31 mouse cellular contexts compared by ENCODE assay signal in the genomic region with DNA sequence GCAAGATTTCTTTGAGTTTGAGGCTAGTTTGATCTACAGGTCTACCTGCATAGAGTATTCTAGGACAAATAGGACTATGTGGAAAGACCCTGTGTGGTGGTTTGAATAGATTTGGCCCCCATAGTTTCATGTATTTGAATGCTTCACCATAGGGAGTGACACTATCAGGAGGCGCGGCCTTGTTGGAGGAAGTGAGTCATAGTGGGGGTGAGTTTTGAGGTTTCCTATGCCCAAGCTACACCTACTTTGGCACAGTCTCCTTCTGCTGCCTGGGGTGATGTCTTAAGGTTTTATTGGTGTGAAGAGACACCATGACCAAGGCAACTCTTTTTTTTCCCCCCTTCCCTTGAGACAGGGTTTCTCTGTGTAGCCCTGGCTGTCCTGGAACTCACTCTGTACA. TPM values are rescaled to one million over a fixed set of nuclear protein-coding genes. Genes with fewer than 3 reads are reported as not detected.
DNase-seq lines count a peak whose midpoint lies in the region; ATAC-seq lines count a peak whose summit lies in the region.
"Had no signal": no experiment of that assay in that cellular context is flagged by ENCODE, and none has a peak within 500 bp of the region (broad histone marks: within the 10 kb centered on the region; RNA-seq: fewer than 3 reads in every experiment).

No protein-coding gene starts in this region.

- 95% methylated on average over 2 of the region's 2 CpGs for WGBS in liver, embryonic 12.5 days (ENCODE audit: insufficient replicate concordance)
- whole genome bisulfite sequencing in midbrain, embryonic 14.5 days, result 100% methylated on average over 2 of the region's 2 CpGs

- H3K27me3 ChIP-seq in liver, embryonic 12.5 days (replicated peaks), result no peaks in the 10 kb centered on the region
- no peaks in the 10 kb centered on the region for H3K27me3 ChIP-seq in midbrain, embryonic 14.5 days (ENCODE audit: control insufficient read depth, insufficient read depth, low read length)
- H3K27me3 ChIP-seq: embryonic facial prominence, embryonic 13.5 days; heart, embryonic 12.5 days; heart, embryonic 15.5 days; hindbrain, embryonic 13.5 days had no signal

- H3K9ac ChIP-seq in liver, embryonic 12.5 days, result no peak overlapping the region
- H3K9ac ChIP-seq in midbrain, embryonic 14.5 days (replicated peaks; ENCODE audit: low read length), result no peak overlapping the region
- H3K9ac ChIP-seq: embryonic facial prominence, embryonic 13.5 days; forebrain, embryonic 12.5 days; heart, embryonic 12.5 days; heart, embryonic 15.5 days; hindbrain, embryonic 13.5 days had no signal

- DNase-seq in liver, result no peak
- peak; percentile 20 for DNase-seq in 3134 (ENCODE audit: extremely low read depth, insufficient read length, low spot score)
- peak; percentile 72 for DNase-seq in 416B (ENCODE audit: low read depth)
- DNase-seq in midbrain, embryonic 14.5 days, result no peak
- DNase-seq in kidney, postnatal 4 days, result no peak
- DNase-seq: adrenal gland, adult 8-10 months; adrenal gland, postnatal 25 days; cerebellum, adult 11-12 months; cerebellum, adult 8-10 months; cerebellum, postnatal 10 days; cerebellum, postnatal 36 days; embryo, embryonic 11 days; gastrocnemius, postnatal 10 days; heart, adult 18-20 months; heart, postnatal 10 days; heart, postnatal 36 days had no signal

- H3K36me3 ChIP-seq in liver, embryonic 12.5 days, result peaks cover 38% of the 10 kb centered on the region
- H3K36me3 ChIP-seq in midbrain, embryonic 14.5 days (ENCODE audit: control insufficient read depth, insufficient read depth, low read length), result no peaks in the 10 kb centered on the region
- H3K36me3 ChIP-seq: embryonic facial prominence, embryonic 13.5 days; forebrain, embryonic 12.5 days; heart, embryonic 15.5 days; hindbrain, embryonic 13.5 days had no signal

- H3K4me3 ChIP-seq in liver, embryonic 12.5 days, result no peak overlapping the region
- no peak overlapping the region for H3K4me3 ChIP-seq in midbrain, embryonic 14.5 days (replicated peaks; ENCODE audit: low read depth, low read length)
- H3K4me3 ChIP-seq: embryonic facial prominence, embryonic 10.5 days; embryonic facial prominence, embryonic 13.5 days; erythroblast, embryonic 14.5 days; forebrain, embryonic 12.5 days; heart, embryonic 12.5 days; heart, embryonic 15.5 days; hindbrain, embryonic 10.5 days; hindbrain, embryonic 13.5 days had no signal

- H3K9me3 ChIP-seq in liver, embryonic 12.5 days (replicated peaks), result no peaks in the 10 kb centered on the region
- H3K9me3 ChIP-seq in midbrain, embryonic 14.5 days (ENCODE audit: control insufficient read depth, low read length), result no peaks in the 10 kb centered on the region
- H3K9me3 ChIP-seq: embryonic facial prominence, embryonic 10.5 days; embryonic facial prominence, embryonic 13.5 days; forebrain, embryonic 12.5 days; heart, embryonic 15.5 days; hindbrain, embryonic 10.5 days; hindbrain, embryonic 13.5 days had no signal

- H3K4me2 ChIP-seq in liver, embryonic 12.5 days, result no peak overlapping the region
- H3K4me2 ChIP-seq in midbrain, embryonic 14.5 days (ENCODE audit: low read length), result no peak overlapping the region
- H3K4me2 ChIP-seq: embryonic facial prominence, embryonic 13.5 days; forebrain, embryonic 12.5 days; heart, embryonic 12.5 days; heart, embryonic 15.5 days; hindbrain, embryonic 13.5 days had no signal

- peaks cover 79% of the 10 kb centered on the region for H3K4me1 ChIP-seq in liver, embryonic 12.5 days
- H3K4me1 ChIP-seq in midbrain, embryonic 14.5 days (ENCODE audit: control insufficient read depth, insufficient read depth, low read length), result peaks cover 5% of the 10 kb centered on the region

- ATAC-seq in liver, embryonic 12.5 days, result no peak
- ATAC-seq in granulocyte monocyte progenitor cell, adult 5-6 weeks (replicated peaks; ENCODE audit: poor library complexity, severe bottlenecking), result peak; percentile 40; the same call in 1 of the 2 replicates
- no peak for ATAC-seq in midbrain, embryonic 14.5 days (ENCODE audit: low FRiP score, low TSS enrichment)
- no peak for ATAC-seq in inflammation-experienced regulatory T-cells, adult 6 months
- ATAC-seq: activated CD4-positive, CD25-positive, alpha-beta regulatory T cell, adult 4 months; forebrain, embryonic 16.5 days; hindbrain, embryonic 16.5 days had no signal

- H3K27ac ChIP-seq in liver, embryonic 12.5 days, result peak overlapping the region; percentile 50
- H3K27ac ChIP-seq in midbrain, embryonic 14.5 days (replicated peaks; ENCODE audit: low read depth, low read length), result no peak overlapping the region
- H3K27ac ChIP-seq: embryonic facial prominence, embryonic 10.5 days; embryonic facial prominence, embryonic 13.5 days; forebrain, embryonic 12.5 days; heart, embryonic 15.5 days; hindbrain, embryonic 10.5 days; hindbrain, embryonic 13.5 days had no signal

RNA-seq across cellular contexts. Expression of a gene that starts 50.7 kb away (rescaled TPM):
- polyA plus RNA-seq in liver, embryonic 12.5 days (2016; fragmentation: Nextera tagmentation; extraction: Ambion mirVana), result 0.42 and 0.45 TPM in 2 replicates
- total RNA-seq in granulocyte monocyte progenitor cell, adult 5-6 weeks (2014; fragmentation: Nextera tagmentation), result not detected in 2 replicates
- total RNA-seq in granulocyte monocyte progenitor cell, adult 5-6 weeks (2017), result 0.30 and 0.31 TPM in 2 replicates
- polyA plus RNA-seq in midbrain, embryonic 14.5 days (2014; fragmentation: Nextera tagmentation; extraction: Ambion mirVana), result not detected in 2 replicates
- not detected for polyA plus RNA-seq in inflammation-experienced regulatory T-cells, adult 6 months (2017; shearing (Covaris generic))
- polyA plus RNA-seq: activated CD4-positive, CD25-positive, alpha-beta regulatory T cell, adult 4 months; brain, embryonic 14.5 days; embryonic facial prominence, embryonic 10.5 days; forebrain, embryonic 16.5 days; hindbrain, embryonic 13.5 days; hindbrain, embryonic 16.5 days had no signal

RNA-seq across cellular contexts. Expression of a gene that starts 51.3 kb away (rescaled TPM):
- polyA plus RNA-seq in liver, embryonic 12.5 days (2016; fragmentation: Nextera tagmentation; extraction: Ambion mirVana), result 177 and 187 TPM in 2 replicates
- 66.9 and 75.3 TPM in 2 replicates for total RNA-seq in granulocyte monocyte progenitor cell, adult 5-6 weeks (2014; fragmentation: Nextera tagmentation)
- total RNA-seq in granulocyte monocyte progenitor cell, adult 5-6 weeks (2017), result 51.4 and 53.0 TPM in 2 replicates
- 88.3 and 116 TPM in 2 replicates for polyA plus RNA-seq in midbrain, embryonic 14.5 days (2014; fragmentation: Nextera tagmentation; extraction: Ambion mirVana)
- polyA plus RNA-seq in inflammation-experienced regulatory T-cells, adult 6 months (2017; shearing (Covaris generic)), result 10 to 100 TPM; 28.0 to 33.5 (median 31.8) TPM

Comparison
In these comparisons a context has a peak if more than half of its experiments do, and no peak if none do; other contexts are left out.
1. DNase-seq: peak in 3134 (single experiment) and 416B (single experiment); none in liver (single experiment), midbrain, embryonic 14.5 days (single experiment) and kidney, postnatal 4 days (0 of 2).